Mouse (Mus musculus) intestine, embryonic 15.5 days (tissue): Measurements from ENCODE around the gene Mn1. TPM values are rescaled to one million over a fixed set of nuclear protein-coding genes. Genes with fewer than 3 reads are reported as not detected.

Source experiments
- ATAC-seq: fragments of 200-750 bp; cut with Nextera tagmentation; 2 replicates; pipeline ENCODE4 v1.8.0; 2017; ENCODE audit warnings: moderate TSS enrichment, moderate library complexity
- H3K27ac ChIP-seq: fragments of 300-500 bp; sonication (generic); 2 replicates; pipeline ENCODE4 v1.5.1; 2015; ENCODE audit warnings: mild to moderate bottlenecking, inconsistent platforms
- H3K27me3 ChIP-seq: fragments of 300-500 bp; sonication (generic); replicated peaks from 2 replicates; pipeline ENCODE4 v1.6.1; 2015; ENCODE audit warnings: inconsistent platforms
- H3K36me3 ChIP-seq: fragments of 300-500 bp; sonication (generic); 2 replicates; pipeline ENCODE4 v1.6.1; 2015; ENCODE audit warnings: inconsistent platforms
- H3K4me1 ChIP-seq: fragments of 300-500 bp; sonication (generic); replicated peaks from 2 replicates; pipeline ENCODE4 v1.6.1; 2015; ENCODE audit warnings: inconsistent platforms
- H3K4me2 ChIP-seq: fragments of 300-500 bp; sonication (generic); replicated peaks from 2 replicates; pipeline ENCODE4 v1.6.1; 2015; ENCODE audit warnings: mild to moderate bottlenecking, inconsistent platforms
- H3K4me3 ChIP-seq: fragments of 300-500 bp; sonication (generic); replicated peaks from 2 replicates; pipeline ENCODE4 v1.5.1; 2015; ENCODE audit warnings: inconsistent platforms
- H3K9ac ChIP-seq: fragments of 300-500 bp; sonication (generic); 2 replicates; pipeline ENCODE4 v1.6.1; 2015; ENCODE audit warnings: inconsistent platforms
- H3K9me3 ChIP-seq: fragments of 300-500 bp; sonication (generic); 2 replicates; pipeline ENCODE4 v1.6.1; 2016; ENCODE audit warnings: inconsistent platforms
- WGBS: fragments of 180-500 bp; shearing (Covaris S2); methylation state at CpG from one replicate; pipeline ENCODE4 v1.1.7; 2015; 5-methylcytosine and 5-hydroxymethylcytosine counted together
- polyA plus RNA-seq: library from polyadenylated mRNA; unstranded; fragments of >200 nt; fragmentation: Nextera tagmentation; extraction: Ambion mirVana; gene quantifications from 2 replicates; pipeline ENCODE4 v1.2.1, GENCODE M21; 2015

Mn1 gene
- polyA plus RNA-seq, 1 experiment from 2014 or later = 8.7 TPM

DNA sequence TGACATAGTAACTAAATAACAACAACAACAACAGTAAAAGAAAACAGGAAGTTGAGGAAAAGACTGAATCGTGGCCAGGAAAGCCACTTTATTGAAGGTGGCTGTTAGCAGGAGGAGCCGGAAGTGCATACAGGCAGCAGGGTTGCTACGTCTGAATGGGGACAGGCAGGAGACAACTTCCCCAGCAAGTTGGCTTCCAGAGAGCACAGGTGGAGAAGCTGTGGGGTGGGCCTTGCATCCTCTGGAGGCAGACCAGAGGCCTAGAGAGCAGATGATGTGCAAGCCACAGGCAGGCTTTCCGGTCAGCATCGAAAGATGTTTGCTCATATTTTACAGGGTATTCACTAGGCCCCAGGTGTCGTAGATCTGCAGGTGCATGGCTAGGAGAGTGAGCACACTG, 88.7 kb downstream of the Mn1 start:
- 89% methylated on average over 6 of the region's 6 CpGs for WGBS
- H3K4me3 ChIP-seq = no peak overlapping the region
- ATAC-seq = no peak

DNA sequence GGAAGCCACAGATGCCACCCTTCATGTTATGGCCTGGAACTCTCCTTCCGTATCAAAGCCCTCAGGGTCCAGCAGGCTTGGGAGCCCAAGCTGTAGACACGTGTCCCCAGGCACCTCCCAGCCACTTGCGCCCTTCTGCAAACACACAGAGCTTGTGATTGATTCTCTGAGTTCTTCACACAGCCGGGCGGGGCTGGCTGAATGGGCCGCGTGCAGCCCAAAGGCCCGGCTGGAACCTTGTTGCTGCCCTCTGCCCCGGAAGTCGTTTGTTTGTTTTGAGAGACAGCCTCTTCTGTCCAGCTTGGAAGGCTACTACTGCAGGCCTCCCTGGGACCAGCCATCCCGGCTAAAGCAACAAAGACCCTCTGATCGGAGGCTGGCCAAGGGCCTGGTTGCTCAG, 89.2 kb downstream of the Mn1 start:
- Histone ChIP-seq H3K4me1 (peaks cover 26% of the 10 kb centered on the region), H3K4me3 (no peak overlapping the region), H3K27me3 (0 out of 2 replicates have a peak, but pooled peaks cover 3% of the 10 kb centered on the region), H3K36me3 (no peaks in the 10 kb centered on the region), H3K9me3 (no peaks in the 10 kb centered on the region), H3K4me2 (no peak overlapping the region; the same call in 1 of the 2 replicates), H3K9ac (no peak overlapping the region), H3K27ac (peak overlapping the region; percentile 33)
- 16% methylated on average over 12 of the region's 12 CpGs for WGBS
- peak; percentile 65 for ATAC-seq

More for the DNA sequence above, 88.7 kb downstream of the Mn1 start:
- Histone ChIP-seq H3K9ac (no peak overlapping the region), H3K36me3 (no peaks in the 10 kb centered on the region), H3K27ac (no peak overlapping the region), H3K4me1 (peaks cover 26% of the 10 kb centered on the region), H3K4me2 (no peak overlapping the region), H3K27me3 (0 out of 2 replicates have a peak, but pooled peaks cover 2% of the 10 kb centered on the region), H3K9me3 (no peaks in the 10 kb centered on the region)

Other genes starting within 250 kb of the Mn1 start
- 93.6 and 94.2 TPM in 2 replicates for gene Pitpnb, start 86.6 kb upstream of the Mn1 start, polyA plus RNA-seq